In genomic region chr11:26073638-26074294, GRCm38 (mm10) we compare ENCODE assay signal across 8 mouse cellular contexts.
DNase-seq lines count a peak whose midpoint lies in the region; ATAC-seq and TF ChIP-seq lines count a peak whose summit lies in the region.

No protein-coding gene starts in this region.

- no peaks in the 10 kb centered on the region for H3K4me1 ChIP-seq in bone marrow, adult 2 months (ENCODE audit: control insufficient read depth, insufficient read depth, low read length)
- peaks cover 17% of the 10 kb centered on the region for H3K4me1 ChIP-seq in forebrain, embryonic 15.5 days
- no peaks in the 10 kb centered on the region for H3K4me1 ChIP-seq in intestine, embryonic 16.5 days (ENCODE audit: control insufficient read depth, insufficient read depth, low read length)
- no peaks in the 10 kb centered on the region for H3K4me1 ChIP-seq in midbrain, embryonic 14.5 days (ENCODE audit: control insufficient read depth, insufficient read depth, low read length)

- peak; percentile 17 to 35 for DNase-seq in cerebellum, adult 18-20 months
- DNase-seq in cerebellum, adult 8-10 months, result no peak
- peak; percentile 42 to 84 for DNase-seq in left cerebral cortex, adult 9 months (ENCODE audit: low spot score in 2 of 2)
- DNase-seq in midbrain, embryonic 14.5 days, result peak; percentile 87

- H3K9ac ChIP-seq in forebrain, embryonic 15.5 days (replicated peaks), result no peak overlapping the region
- H3K9ac ChIP-seq in intestine, embryonic 16.5 days (ENCODE audit: low read depth, low read length), result no peak overlapping the region
- no peak overlapping the region for H3K9ac ChIP-seq in midbrain, embryonic 14.5 days (replicated peaks; ENCODE audit: low read length)

- no peaks in the 10 kb centered on the region for H3K27me3 ChIP-seq in forebrain, embryonic 15.5 days
- H3K27me3 ChIP-seq in intestine, embryonic 16.5 days (replicated peaks; ENCODE audit: control insufficient read depth, insufficient read depth, low read length), result no peaks in the 10 kb centered on the region
- H3K27me3 ChIP-seq in midbrain, embryonic 14.5 days (ENCODE audit: control insufficient read depth, insufficient read depth, low read length), result no peaks in the 10 kb centered on the region

- WGBS in bone marrow, adult 2 months, result 54% methylated on average over 8 of the region's 8 CpGs
- 40% methylated on average over 8 of the region's 8 CpGs for WGBS in forebrain, embryonic 15.5 days
- WGBS in intestine, embryonic 16.5 days, result 46% methylated on average over 8 of the region's 8 CpGs
- 43% methylated on average over 8 of the region's 8 CpGs for WGBS in midbrain, embryonic 14.5 days

- H3K36me3 ChIP-seq in forebrain, embryonic 15.5 days, result no peaks in the 10 kb centered on the region
- H3K36me3 ChIP-seq in intestine, embryonic 16.5 days (ENCODE audit: control insufficient read depth, insufficient read depth, low read length), result no peaks in the 10 kb centered on the region
- no peaks in the 10 kb centered on the region for H3K36me3 ChIP-seq in midbrain, embryonic 14.5 days (ENCODE audit: control insufficient read depth, insufficient read depth, low read length)

- H3K9me3 ChIP-seq in forebrain, embryonic 15.5 days, result no peaks in the 10 kb centered on the region
- no peaks in the 10 kb centered on the region for H3K9me3 ChIP-seq in intestine, embryonic 16.5 days (ENCODE audit: control insufficient read depth, low read length)
- H3K9me3 ChIP-seq in midbrain, embryonic 14.5 days (ENCODE audit: control insufficient read depth, low read length), result no peaks in the 10 kb centered on the region

- no peak for TF ChIP-seq POLR2A in bone marrow, adult 2 months (IDR thresholded peaks at IDR 0.05; ENCODE audit: borderline replicate concordance, control insufficient read depth, low read depth, low read length)

- H3K4me2 ChIP-seq in forebrain, embryonic 15.5 days (replicated peaks), result no peak overlapping the region
- H3K4me2 ChIP-seq in intestine, embryonic 16.5 days (ENCODE audit: low read depth, low read length), result no peak overlapping the region
- no peak overlapping the region for H3K4me2 ChIP-seq in midbrain, embryonic 14.5 days (ENCODE audit: low read length)

- no peak overlapping the region for H3K4me3 ChIP-seq in bone marrow, adult 2 months (replicated peaks; ENCODE audit: control insufficient read depth, low read depth, low read length)
- no peak overlapping the region for H3K4me3 ChIP-seq in forebrain, embryonic 15.5 days
- no peak overlapping the region for H3K4me3 ChIP-seq in intestine, embryonic 16.5 days (ENCODE audit: low read length)
- H3K4me3 ChIP-seq in midbrain, embryonic 14.5 days (replicated peaks; ENCODE audit: low read depth, low read length), result no peak overlapping the region

- TF ChIP-seq CTCF in bone marrow, adult 2 months (IDR thresholded peaks at IDR 0.05; ENCODE audit: control insufficient read depth, insufficient read depth, low read length), result 0 out of 2 replicates have a peak, but pooled peaks have one; percentile 29

- no peak overlapping the region for H3K27ac ChIP-seq in bone marrow, adult 2 months (ENCODE audit: control insufficient read depth, insufficient read depth, low read depth, low read length, poor library complexity)
- H3K27ac ChIP-seq in forebrain, embryonic 15.5 days (replicated peaks), result 0 out of 2 replicates have a peak overlapping the region, but pooled peaks have one; percentile 24
- no peak overlapping the region for H3K27ac ChIP-seq in intestine, embryonic 16.5 days (ENCODE audit: low read length)
- H3K27ac ChIP-seq in midbrain, embryonic 14.5 days (replicated peaks; ENCODE audit: low read depth, low read length), result no peak overlapping the region

- peak; percentile 90 for ATAC-seq in forebrain, embryonic 15.5 days (replicated peaks)
- ATAC-seq in intestine, embryonic 16.5 days, result peak; percentile 74
- ATAC-seq in midbrain, embryonic 14.5 days (ENCODE audit: low FRiP score, low TSS enrichment), result peak; percentile 87; the same call in 1 of the 2 replicates
- no peak for ATAC-seq in erythroblast, adult 5-6 weeks (replicated peaks; ENCODE audit: low FRiP score, poor library complexity, severe bottlenecking)
